Mouse (Mus musculus) embryonic fibroblast, embryonic 13.5 days (primary cell): ENCODE measurements around the gene Mri1.

Source experiments
- CTCF ChIP-seq: IDR thresholded peaks from 2 replicates; pipeline ENCODE4 v1.5.1; 2011; ENCODE audit warnings: mild to moderate bottlenecking, control low read depth, low read length, moderate library complexity, borderline replicate concordance; ENCODE audit not compliant: insufficient read depth
- POLR2A ChIP-seq: IDR thresholded peaks from 2 replicates; pipeline ENCODE4 v1.6.1; 2011; ENCODE audit warnings: low read depth, mild to moderate bottlenecking, control low read depth, low read length, moderate library complexity

DNA sequence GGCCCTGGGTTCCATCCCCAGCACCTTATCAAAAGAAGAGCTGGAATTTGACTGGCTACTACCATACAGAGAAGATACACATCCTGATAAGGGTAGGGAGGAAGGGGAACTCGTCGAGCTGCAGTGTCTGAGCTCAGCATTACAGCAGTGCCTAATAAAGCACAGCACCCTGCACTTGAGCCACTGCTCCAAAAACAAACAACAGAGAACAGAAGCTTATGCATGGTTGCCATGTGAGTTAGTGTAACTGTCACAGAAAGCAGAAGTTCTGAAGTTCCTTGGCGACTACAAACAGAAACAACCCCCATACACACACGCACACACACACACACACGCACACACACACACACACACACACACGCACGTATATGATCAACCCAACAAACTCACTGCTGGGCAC is 37.0 kb downstream of the Mri1 start:
- TF ChIP-seq CTCF (no peak), POLR2A (no peak)
